ENCODE assay signal across 8 mouse cellular contexts in the genomic region with DNA sequence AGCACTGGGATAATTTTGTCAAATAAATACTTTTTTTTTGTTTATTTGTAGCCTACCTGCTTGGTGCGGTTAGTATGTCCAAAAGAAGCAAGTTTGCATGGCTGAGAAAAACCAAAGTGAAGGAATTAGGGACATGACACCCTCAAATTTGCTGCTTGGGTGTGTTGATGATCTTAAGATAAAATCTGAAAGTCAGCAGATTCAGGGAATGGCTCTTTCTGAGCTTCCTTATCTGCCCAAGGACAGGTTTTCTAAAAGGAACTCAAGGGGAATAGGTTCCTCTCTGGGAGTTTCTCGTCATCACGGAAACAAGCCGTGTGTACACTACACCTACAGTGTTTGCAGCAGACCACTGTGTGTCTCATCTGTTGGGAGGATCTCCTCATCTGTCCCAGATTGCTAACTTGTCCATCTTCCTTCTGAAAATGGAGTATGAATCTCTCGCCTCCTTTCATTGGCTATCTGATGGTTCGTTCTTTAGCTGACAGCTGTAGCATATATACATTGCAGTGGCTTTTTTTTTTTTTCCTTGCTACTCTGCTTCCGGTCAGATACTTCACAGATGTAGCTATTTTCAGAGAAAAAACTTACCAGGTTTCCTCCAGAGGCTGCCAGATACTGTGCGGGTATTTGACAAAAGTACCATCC.
"Had no signal": no experiment of that assay in that cellular context is flagged by ENCODE, and none has a peak within 500 bp of the region (broad histone marks: within the 10 kb centered on the region; RNA-seq: fewer than 3 reads in every experiment).

No protein-coding gene starts in this region.

- H3K27ac ChIP-seq: intestine, embryonic 15.5 days; left cerebral cortex, adult 2 months; limb, embryonic 12.5 days; lung, embryonic 15.5 days; midbrain, embryonic 10.5 days; neural tube, embryonic 12.5 days; stomach, postnatal 0 days had no signal

- H3K36me3 ChIP-seq: intestine, embryonic 15.5 days; limb, embryonic 12.5 days; lung, embryonic 15.5 days; midbrain, embryonic 10.5 days; neural tube, embryonic 12.5 days had no signal

- H3K9ac ChIP-seq: intestine, embryonic 15.5 days; limb, embryonic 12.5 days; lung, embryonic 15.5 days; neural tube, embryonic 12.5 days had no signal

- H3K27me3 ChIP-seq: intestine, embryonic 15.5 days; limb, embryonic 12.5 days; lung, embryonic 15.5 days; neural tube, embryonic 12.5 days had no signal

- H3K4me1 ChIP-seq: limb, embryonic 12.5 days; midbrain, embryonic 10.5 days; neural tube, embryonic 12.5 days had no signal

- H3K4me3 ChIP-seq: intestine, embryonic 15.5 days; left cerebral cortex, adult 2 months; limb, embryonic 12.5 days; lung, embryonic 15.5 days; midbrain, embryonic 10.5 days; myocyte; neural tube, embryonic 12.5 days had no signal

- H3K9me3 ChIP-seq: intestine, embryonic 15.5 days; limb, embryonic 12.5 days; lung, embryonic 15.5 days; midbrain, embryonic 10.5 days; neural tube, embryonic 12.5 days had no signal
